Mouse (Mus musculus): ENCODE results near the gene Rfesd.

Rfesd gene

GRCm38 (mm10) chr13:76017974-76018843 is at the start of gene Rfesd:
Gene Rfesd, minus strand, starts transcription at chr13:76018719.
- DNase-seq (ENCODE audit: low read depth): peak; percentile 96

DNA sequence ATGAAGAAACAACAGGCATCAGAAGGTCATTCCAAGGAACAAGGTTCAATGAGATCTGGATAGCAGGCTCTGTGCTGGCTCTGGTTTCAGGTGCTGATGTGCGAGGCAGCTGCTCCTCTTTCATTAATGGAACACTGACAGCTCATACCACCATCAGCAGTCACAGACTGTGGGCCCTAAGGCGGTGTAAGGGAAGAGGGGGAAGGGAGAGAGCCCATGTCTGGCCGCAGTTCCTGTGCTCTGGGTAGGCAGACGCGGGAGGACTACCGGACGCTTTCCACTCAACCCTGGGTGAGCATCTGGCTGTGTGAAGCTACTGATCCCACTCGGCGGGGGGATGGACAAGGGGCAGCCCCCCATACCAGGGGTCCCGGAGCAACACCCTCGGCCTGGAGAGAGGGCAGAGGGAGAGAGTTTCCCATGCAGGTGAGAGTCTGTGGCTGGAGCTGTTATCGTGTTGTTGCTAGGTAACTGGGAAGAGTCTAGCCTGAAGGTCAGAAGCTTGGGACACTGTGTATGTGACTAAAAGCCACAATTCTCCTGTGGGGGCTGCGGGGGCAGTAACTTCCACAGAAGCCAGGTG is 45.9 kb upstream of the Rfesd start:
- no peak for DNase-seq (ENCODE audit: low read depth)

DNA sequence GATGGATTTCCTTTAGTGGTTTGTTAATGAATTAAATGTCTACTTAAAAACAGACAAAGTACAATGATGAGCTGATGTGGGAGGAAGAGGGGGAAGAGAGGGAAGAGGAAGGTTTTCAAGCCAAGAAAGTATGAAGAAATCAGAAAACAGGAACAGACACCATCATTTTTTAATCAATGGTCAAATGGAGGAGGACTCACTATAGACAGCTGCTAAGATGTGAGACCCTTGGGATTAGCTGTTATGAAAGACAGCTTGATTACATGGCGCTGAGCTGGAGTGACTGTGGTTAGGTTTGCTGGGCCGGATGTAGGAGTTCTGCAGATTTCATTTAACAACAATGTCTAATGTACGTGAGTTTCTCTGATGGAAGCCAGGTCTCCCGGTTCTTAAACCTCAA is 45.0 kb upstream of the Rfesd start:
- no peak for DNase-seq (ENCODE audit: low read depth)

DNA sequence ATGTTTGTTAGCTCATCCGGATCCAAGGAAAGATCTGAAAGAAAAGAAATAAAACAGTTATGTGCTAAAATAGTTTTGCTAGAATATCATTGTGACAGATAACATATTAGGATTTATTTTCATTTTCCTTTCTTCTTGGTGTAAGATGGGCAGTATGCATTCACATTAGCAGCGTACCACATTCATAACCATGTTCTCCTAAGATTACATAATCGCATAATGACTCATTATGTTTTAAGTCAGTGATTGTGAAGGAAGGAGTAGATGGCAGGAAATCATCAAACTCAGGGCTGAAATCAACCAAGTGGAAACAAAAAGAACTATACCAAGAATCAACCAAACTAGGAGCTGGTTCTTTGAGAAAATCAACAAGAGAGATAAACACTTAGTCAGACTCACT is 44.0 kb upstream of the Rfesd start:
- DNase-seq (ENCODE audit: low read depth): no peak

GRCm38 (mm10) chr13:76062126-76062525 is 43.6 kb upstream of the Rfesd start:
- DNase-seq (ENCODE audit: low read depth): no peak

GRCm38 (mm10) chr13:76059591-76059990 is 41.1 kb upstream of the Rfesd start:
- no peak for DNase-seq (ENCODE audit: low read depth)

DNA sequence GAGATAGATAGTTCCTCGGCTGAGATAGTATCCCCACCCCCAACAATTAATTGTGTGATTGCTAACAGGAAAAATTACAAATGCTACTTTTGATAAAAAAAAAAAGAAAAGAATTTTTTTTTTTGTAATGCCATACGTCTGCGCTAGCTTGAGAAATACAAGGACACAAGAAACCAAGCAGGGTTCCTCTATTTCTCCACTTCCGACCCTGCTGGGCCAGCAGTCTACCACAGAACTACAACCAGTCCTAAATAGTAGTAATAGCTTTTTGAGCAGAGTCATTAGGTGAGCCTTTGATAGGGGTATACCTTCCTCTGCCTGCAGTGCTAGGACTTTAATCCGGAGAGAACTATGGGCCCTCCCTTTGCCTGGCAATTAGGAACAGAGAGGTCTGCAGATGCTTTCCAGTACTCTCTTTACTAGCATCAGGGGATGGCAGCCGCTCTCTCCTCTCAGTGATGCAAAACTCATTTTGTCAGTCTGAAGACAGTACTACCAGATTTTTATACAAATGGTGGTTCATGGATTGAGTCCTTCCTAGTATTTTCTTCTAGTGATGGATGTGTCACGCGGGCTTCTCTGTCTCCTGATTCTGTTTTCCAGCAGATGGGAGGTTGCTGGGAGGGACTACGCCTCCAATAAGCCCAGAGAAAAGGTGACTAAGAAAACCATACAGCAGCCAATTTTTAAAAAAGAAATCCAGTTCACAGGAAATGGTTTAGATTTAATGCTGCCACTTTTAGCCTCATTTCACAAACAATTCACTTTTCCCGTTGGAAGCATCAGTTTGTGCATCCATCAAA is 38.9 kb upstream of the Rfesd start:
- no peak for DNase-seq (ENCODE audit: low read depth)

GRCm38 (mm10) chr13:76056896-76057266 is 38.4 kb upstream of the Rfesd start, which contains the start of gene Gpr150:
Gene Gpr150, minus strand, starts transcription at chr13:76056996.
- DNase-seq (ENCODE audit: low read depth): no peak

GRCm38 (mm10) chr13:76056261-76056724 is 37.8 kb upstream of the Rfesd start:
- DNase-seq (ENCODE audit: low read depth): no peak

DNA sequence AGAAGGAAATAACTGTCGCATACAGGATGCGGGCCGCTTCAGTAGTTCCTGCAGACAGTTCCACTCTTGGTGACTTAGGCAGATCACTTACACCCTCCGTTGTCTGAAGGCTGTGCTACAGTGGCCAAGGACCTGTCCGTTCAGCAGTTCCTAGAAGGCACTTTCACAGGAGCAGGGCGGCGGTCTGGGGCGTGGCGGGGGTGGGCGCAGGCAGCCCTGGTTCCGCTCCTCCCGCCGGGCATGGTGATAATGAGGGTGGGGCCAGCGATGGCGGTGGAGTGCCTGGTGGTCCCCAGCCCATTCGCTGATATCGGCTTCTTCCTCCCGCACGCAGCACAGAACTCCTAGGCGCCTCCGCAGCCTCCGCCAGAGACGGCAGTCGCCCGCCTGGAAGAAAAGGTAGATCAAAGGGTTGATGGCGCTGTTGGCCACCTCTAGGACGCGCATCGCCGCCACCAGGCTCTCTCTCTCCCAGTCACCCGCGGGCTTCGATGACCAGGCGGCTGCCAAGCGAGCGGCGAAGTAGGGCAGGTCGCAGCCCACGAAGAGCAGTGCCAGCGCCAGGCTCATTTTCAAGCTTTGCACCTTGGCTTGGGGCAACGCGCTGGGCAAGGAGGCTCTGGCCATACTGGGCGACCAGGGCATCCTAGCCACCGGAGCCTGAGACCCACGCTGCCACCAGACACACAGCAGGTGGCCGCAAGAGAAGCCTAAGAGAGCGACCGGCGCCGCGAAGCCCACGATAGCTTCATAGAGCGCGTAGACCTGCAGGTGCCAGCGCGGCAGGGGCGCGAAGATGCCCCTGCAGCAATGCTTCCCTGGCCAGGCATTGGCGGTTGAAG is 37.1 kb upstream of the Rfesd start:
- no peak for DNase-seq (ENCODE audit: low read depth)

DNA sequence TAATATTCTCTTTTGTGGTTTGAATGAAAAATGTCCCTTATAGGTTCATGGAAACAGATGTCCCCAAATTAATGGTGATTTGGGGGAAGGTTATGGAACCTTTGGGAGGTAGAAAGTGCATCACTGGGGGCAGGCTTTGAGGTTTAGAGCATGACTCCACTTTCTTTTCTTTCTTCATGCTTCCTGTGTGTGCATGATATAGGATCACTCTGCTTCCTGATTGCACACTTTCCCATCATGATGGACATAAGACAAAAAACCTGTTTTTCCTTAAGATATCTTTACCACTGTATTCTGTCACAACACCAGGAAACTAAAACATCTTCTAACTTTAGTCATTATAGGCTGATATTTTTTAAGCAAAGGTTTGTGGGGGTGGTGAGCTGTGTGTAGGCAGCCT is 26.5 kb upstream of the Rfesd start:
- DNase-seq (ENCODE audit: low read depth): no peak

DNA sequence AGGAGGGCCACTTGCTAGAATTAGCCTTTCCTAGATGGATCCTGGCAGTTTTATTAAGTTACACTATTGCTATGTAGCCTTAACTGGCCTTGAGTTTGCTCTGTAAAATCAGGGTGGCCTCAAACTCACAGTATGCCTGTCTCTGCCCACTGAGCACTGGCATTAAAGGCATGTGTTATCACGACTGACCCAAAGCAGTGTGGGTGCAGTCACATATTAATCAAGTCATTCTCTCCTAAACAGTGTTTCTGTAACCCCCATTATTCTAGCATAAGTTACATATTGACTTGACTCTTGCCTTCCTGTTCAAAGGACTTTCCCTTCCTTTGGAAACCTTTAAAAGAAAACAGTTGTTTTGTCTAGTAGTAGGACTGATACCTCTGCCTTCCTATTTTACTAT is 23.9 kb upstream of the Rfesd start:
- no peak for DNase-seq (ENCODE audit: low read depth)

DNA sequence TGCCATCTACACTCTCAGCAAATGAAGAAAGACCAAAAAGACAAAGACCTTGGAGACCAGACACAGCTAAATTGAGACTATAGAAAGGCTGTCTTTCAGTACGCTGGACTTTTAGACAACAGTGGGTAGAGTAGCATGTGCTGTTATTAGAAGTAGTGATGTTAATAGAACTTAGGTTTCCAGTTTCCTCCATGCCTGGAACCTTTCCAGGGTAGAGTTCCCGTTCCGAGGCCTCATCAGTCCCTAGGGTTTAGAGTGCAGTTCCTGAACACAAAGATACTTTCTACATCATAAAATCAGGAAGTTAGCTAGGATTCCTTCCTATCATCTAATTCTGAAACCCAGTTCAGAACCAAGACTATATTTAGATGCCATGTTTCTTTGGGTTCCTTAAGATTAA is 6.1 kb upstream of the Rfesd start:
- no peak for DNase-seq (ENCODE audit: low read depth)

- peak; percentile 10 for DNase-seq (ENCODE audit: low read depth)
Measured at GRCm38 (mm10) chr13:76021782-76022181, 3.3 kb upstream of the Rfesd start.

- no peak for DNase-seq (ENCODE audit: low read depth)
Measured at GRCm38 (mm10) chr13:76018844-76019400, 403 bp upstream of the Rfesd start.

- no peak for DNase-seq (ENCODE audit: low read depth)
Measured at GRCm38 (mm10) chr13:76017465-76017864, 1.1 kb downstream of the Rfesd start.

GRCm38 (mm10) chr13:76014511-76014910 is 4.0 kb downstream of the Rfesd start:
- no peak for DNase-seq (ENCODE audit: low read depth)

GRCm38 (mm10) chr13:76003272-76003671 is 15.2 kb downstream of the Rfesd start:
- no peak for DNase-seq (ENCODE audit: low read depth)

GRCm38 (mm10) chr13:75992169-75993028 is 26.1 kb downstream of the Rfesd start:
- no peak for DNase-seq (ENCODE audit: low read depth)

GRCm38 (mm10) chr13:75988096-75988495 is 30.4 kb downstream of the Rfesd start:
- DNase-seq (ENCODE audit: low read depth): no peak

All from fibroblast of lung, adult 2 months (primary cell).